Mouse (Mus musculus) heart, adult 2 months (tissue): ENCODE data around the gene Olfr70. TPM values are rescaled to one million over a fixed set of nuclear protein-coding genes. Genes with fewer than 3 reads are reported as not detected.

ENCODE experiments used
- DNase-seq, 2 experiments: peaks; one replicate each; pipeline ENCODE4 v3.0.0; 2021
- H3K27ac ChIP-seq: fragments of 200-600 bp; 2 replicates; pipeline ENCODE4 v1.8.1; 2022
- H3K27me3 ChIP-seq: fragments of 200-500 bp; 2 replicates; pipeline ENCODE4 v1.6.1; 2012; ENCODE audit warnings: mild to moderate bottlenecking, low read length, inconsistent platforms, mixed read lengths; ENCODE audit not compliant: control insufficient read depth, insufficient read depth
- H3K36me3 ChIP-seq: fragments of 200-500 bp; 2 replicates; pipeline ENCODE4 v1.6.1; 2012; ENCODE audit warnings: low read length, inconsistent platforms; ENCODE audit not compliant: control insufficient read depth, insufficient read depth
- H3K4me1 ChIP-seq: fragments of 200-500 bp; 2 replicates; pipeline ENCODE4 v1.6.1; 2011; ENCODE audit warnings: low read length; ENCODE audit not compliant: control insufficient read depth, insufficient read depth
- H3K4me3 ChIP-seq: fragments of 200-600 bp; 2 replicates; pipeline ENCODE4 v1.8.1; 2022
- H3K79me2 ChIP-seq: fragments of 200-500 bp; replicated peaks from 2 replicates; pipeline ENCODE4 v1.6.1; 2012; ENCODE audit warnings: mild to moderate bottlenecking, inconsistent platforms, low read length, moderate library complexity, mixed read lengths; ENCODE audit not compliant: control insufficient read depth, insufficient read depth
- H3K9ac ChIP-seq: fragments of 200-500 bp; 2 replicates; pipeline ENCODE4 v1.6.1; 2012; ENCODE audit warnings: low read depth, mild to moderate bottlenecking, control low read depth, inconsistent platforms, low read length, mixed read lengths
- CTCF ChIP-seq: fragments of 200-600 bp; IDR thresholded peaks from 2 replicates; pipeline ENCODE4 v1.8.1; 2022; ENCODE audit warnings: antibody characterized with exemption, mild to moderate bottlenecking, moderate library complexity
- EP300 ChIP-seq: fragments of 200-500 bp; IDR thresholded peaks from 2 replicates; pipeline ENCODE4 v1.6.1; 2011; ENCODE audit warnings: low read depth, low read length, control low read depth; ENCODE audit not compliant: insufficient read depth
- POLR2A ChIP-seq: fragments of 200-500 bp; IDR thresholded peaks from 2 replicates; pipeline ENCODE4 v1.6.1; 2011; ENCODE audit warnings: mild to moderate bottlenecking, low read depth, low read length, control low read depth; ENCODE audit not compliant: insufficient read depth
- WGBS: fragments of 180-500 bp; shearing (Covaris S2); methylation state at CpG from one replicate; pipeline ENCODE4 v1.1.7; 2018; 5-methylcytosine and 5-hydroxymethylcytosine counted together
- intact Hi-C: fragments of 180-260 bp; cut with DNase I; formaldehyde crosslinking; loops from one replicate; pipeline ENCODE4 v1.15.1; 2025
- polyA plus RNA-seq: library from polyadenylated mRNA; depleted of rRNA; stranded (reverse); fragments of >200 nt; gene quantifications from 2 replicates; pipeline ENCODE4 v1.2.3, GENCODE M21; 2012
- total RNA-seq, 2 experiments: library from RNA; stranded (reverse); gene quantifications; 2 replicates each; pipeline ENCODE4 v1.2.3; 2021

Gene Olfr70
- total and polyA plus RNA-seq, 3 experiments = not detected

DNA sequence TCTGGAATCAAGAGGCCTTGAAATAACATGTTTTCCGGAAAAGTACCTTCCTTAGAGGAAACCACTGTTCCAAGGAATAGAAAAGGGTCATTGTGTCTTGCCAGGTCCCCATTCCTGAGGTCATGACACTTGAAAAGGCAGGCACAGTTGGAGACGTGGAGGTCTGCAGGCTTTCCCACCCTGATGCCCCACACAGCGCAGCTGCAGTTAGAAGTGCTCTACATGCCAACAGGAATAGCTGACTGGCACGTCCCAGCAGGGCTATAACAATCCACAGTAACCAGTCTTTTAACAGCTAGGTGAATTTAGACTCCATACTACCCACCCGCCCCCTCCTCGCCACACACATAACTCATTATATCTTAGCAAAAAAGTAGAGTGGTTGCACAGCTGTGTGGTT is 36.5 kb upstream of the Olfr70 start:
- Histone ChIP-seq H3K27me3 (no peaks in the 10 kb centered on the region), H3K4me3 (no peak overlapping the region), H3K4me1 (peaks cover 32% of the 10 kb centered on the region), H3K36me3 (no peaks in the 10 kb centered on the region; the same call in 1 of the 2 replicates), H3K9ac (no peak overlapping the region), H3K79me2 (no peaks in the 10 kb centered on the region), H3K27ac (peak overlapping the region; percentile 32)
- no peak for TF ChIP-seq POLR2A
- TF ChIP-seq EP300 = no peak
- no peak for TF ChIP-seq CTCF
- 50% methylated on average over 6 of the region's 6 CpGs for WGBS
- intact Hi-C loops = no loop called here
- no peak for DNase-seq

DNA sequence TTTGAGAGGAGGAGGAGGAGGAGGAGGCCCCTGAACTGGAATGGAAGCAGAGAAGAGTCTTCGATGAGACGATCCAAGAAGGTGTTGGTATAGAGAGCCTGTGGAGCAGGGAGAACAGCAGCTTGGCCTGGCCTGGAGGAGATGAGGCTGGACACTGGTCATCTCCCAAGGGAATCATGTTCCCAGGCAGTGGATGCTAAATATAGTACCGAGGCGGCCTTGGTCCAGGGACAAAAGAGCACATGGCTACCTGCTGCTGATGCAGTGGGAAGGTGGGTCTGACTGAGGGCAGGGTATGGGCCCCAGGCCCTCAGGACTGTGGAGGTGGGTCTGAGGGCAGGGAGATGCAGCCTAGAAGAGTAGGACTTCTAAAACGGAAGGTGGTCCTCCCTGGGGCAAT is 32.6 kb upstream of the Olfr70 start:
- Histone ChIP-seq H3K9ac (peak overlapping the region; percentile 52), H3K4me3 (peak overlapping the region; percentile 37), H3K27me3 (no peaks in the 10 kb centered on the region), H3K36me3 (no peaks in the 10 kb centered on the region), H3K4me1 (peaks cover 42% of the 10 kb centered on the region), H3K79me2 (no peaks in the 10 kb centered on the region), H3K27ac (peak overlapping the region; percentile 76)
- WGBS = 34% methylated on average over 5 of the region's 5 CpGs
- DNase-seq = peak; percentile 50 to 53
- no peak for TF ChIP-seq CTCF
- no peak; the same call in 1 of the 2 replicates for TF ChIP-seq POLR2A
- no peak for TF ChIP-seq EP300
- intact Hi-C loops = loop anchor here (2.0 kb wide), 1 partner anchor 146 kb away; no protein-coding TSS in a partner anchor

DNA sequence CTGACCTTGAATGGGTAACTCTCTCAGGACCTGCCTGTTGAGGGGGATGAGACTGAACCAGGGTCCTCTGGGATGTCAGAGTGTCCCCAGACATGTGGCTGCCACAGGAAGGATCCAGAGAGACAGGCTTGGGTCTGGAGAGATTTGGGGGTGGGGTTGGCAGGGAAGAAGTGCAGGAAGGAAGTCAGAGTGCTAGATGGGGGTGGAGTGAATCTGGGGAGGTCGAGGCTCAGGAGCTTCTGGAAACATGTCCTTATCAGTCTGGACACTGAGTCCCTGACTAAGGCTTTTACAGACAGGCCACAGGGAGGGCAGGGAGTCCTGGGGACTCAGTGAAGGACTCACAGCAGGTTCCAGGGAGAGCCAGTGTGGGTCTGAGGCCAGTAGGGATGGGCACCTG is 31.6 kb upstream of the Olfr70 start:
- Histone ChIP-seq H3K79me2 (no peaks in the 10 kb centered on the region), H3K27me3 (no peaks in the 10 kb centered on the region), H3K9ac (peak overlapping the region; percentile 52), H3K27ac (peak overlapping the region; percentile 96), H3K4me1 (peaks cover 47% of the 10 kb centered on the region), H3K4me3 (peak overlapping the region; percentile 49), H3K36me3 (no peaks in the 10 kb centered on the region)
- 6% methylated on average over 1 of the region's 1 CpGs for WGBS
- intact Hi-C loops = loop anchor here (2.0 kb wide), 1 partner anchor 145 kb away; no protein-coding TSS in a partner anchor
- peak; percentile 39 for DNase-seq
- TF ChIP-seq CTCF (no peak), POLR2A (no peak), EP300 (no peak)

GRCm38 (mm10) chr4:43730750-43731297 is 30.2 kb upstream of the Olfr70 start:
- Histone ChIP-seq H3K27ac (peak overlapping the region; percentile 96), H3K79me2 (no peaks in the 10 kb centered on the region), H3K27me3 (no peaks in the 10 kb centered on the region), H3K4me1 (peaks cover 44% of the 10 kb centered on the region), H3K4me3 (peak overlapping the region; percentile 49), H3K36me3 (no peaks in the 10 kb centered on the region), H3K9ac (peak overlapping the region; percentile 58)
- 58% methylated on average over 21 of the region's 21 CpGs for WGBS
- intact Hi-C loops = no loop called here
- peak; percentile 64 to 67 for DNase-seq
- TF ChIP-seq EP300 (no peak), CTCF (peak; percentile 72), POLR2A (no peak)

DNA sequence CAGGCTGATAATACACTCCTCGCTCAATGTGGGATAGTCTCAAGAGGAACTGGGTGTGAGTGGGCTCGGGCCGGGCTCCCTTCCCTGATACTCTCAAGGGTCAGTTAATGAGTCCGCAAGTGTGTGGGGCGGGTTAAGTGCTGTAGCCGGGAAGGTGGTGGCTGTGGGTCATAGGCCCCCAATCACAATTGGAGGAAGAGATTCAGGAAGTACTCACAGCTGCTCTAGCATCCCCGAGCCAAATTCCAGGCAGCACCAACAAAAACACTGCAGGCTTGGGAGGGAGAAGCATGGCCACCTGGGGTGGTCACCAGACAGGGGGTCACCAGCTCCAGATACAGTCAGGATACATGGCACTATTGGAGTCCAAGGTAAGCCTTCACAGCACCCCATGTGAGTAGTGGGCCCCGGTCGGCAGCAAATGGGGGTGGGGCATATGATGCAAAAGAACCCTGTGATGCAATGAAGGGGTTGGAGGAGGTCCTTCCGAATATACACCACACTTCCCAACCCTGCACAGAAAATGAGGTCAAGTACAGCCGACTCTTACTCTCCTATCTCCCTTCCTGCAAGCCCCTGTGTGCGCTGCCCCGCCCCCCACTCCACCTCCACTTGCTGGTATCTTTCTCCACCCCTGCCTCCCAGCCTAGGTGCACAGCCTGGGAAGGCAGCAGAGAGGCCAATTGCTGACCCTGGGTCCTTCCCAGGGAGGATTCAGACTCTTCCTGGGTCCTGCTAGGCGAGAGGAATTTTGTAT is 29.4 kb upstream of the Olfr70 start, which contains the start of gene Spaar:
TSS of gene Spaar (plus strand) at position 241 of the 757 bp plus-strand sequence.
- intact Hi-C loops = no loop called here
- H3K27ac ChIP-seq = peak within 1 kb of the TSS; percentile 96
- no peaks in the 10 kb centered on the region for H3K36me3 ChIP-seq
- TF ChIP-seq CTCF = no peak
- TF ChIP-seq EP300 = peak; percentile 95
- peak; percentile 88 for TF ChIP-seq POLR2A
- no peaks in the 10 kb centered on the region for H3K27me3 ChIP-seq
- H3K4me1 ChIP-seq = peaks cover 39% of the 10 kb centered on the region
- peak within 1 kb of the TSS; percentile 49 for H3K4me3 ChIP-seq
- H3K79me2 ChIP-seq = no peaks in the 10 kb centered on the region
- WGBS = 23% methylated on average over 14 of the region's 14 CpGs
- H3K9ac ChIP-seq = peak within 1 kb of the TSS; percentile 58
- peak; percentile 83 to 88 for DNase-seq

DNA sequence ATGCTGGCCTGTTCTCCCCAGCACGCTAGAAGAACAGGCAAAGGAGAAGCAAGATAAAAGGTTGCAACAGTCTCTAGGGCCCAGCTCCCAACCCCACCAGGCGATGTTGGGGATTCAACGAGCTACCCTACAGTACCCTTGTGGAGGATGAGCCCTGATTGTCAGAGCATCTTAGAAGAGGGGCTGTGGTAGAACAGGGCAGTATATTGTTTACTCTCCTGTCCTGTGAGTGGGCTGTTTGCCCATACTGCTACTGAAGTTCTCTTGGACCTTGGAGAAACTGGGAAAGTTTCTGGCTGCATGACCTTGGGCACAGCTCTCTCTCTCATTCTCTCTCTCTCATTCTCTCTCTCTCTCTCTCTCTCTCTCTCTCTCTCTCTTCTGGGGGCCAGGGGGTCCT is 28.5 kb upstream of the Olfr70 start:
- no peak for DNase-seq
- H3K36me3 ChIP-seq = no peaks in the 10 kb centered on the region
- WGBS = 29% methylated on average over 3 of the region's 3 CpGs
- intact Hi-C loops = no loop called here
- peak overlapping the region; percentile 40 for H3K9ac ChIP-seq
- peak overlapping the region; percentile 27 for H3K4me3 ChIP-seq
- no peaks in the 10 kb centered on the region for H3K79me2 ChIP-seq
- peaks cover 39% of the 10 kb centered on the region for H3K4me1 ChIP-seq
- H3K27ac ChIP-seq = peak overlapping the region; percentile 96
- TF ChIP-seq EP300 = no peak
- TF ChIP-seq CTCF = no peak
- no peak for TF ChIP-seq POLR2A
- H3K27me3 ChIP-seq = no peaks in the 10 kb centered on the region
